Mouse (Mus musculus): Measurements from ENCODE around the gene Ecm1. TPM values are rescaled to one million over a fixed set of nuclear protein-coding genes. Genes with fewer than 3 reads are reported as not detected.

Ecm1 gene
- polyA plus RNA-seq, 1 experiment from 2014 or later: 110 TPM

DNA sequence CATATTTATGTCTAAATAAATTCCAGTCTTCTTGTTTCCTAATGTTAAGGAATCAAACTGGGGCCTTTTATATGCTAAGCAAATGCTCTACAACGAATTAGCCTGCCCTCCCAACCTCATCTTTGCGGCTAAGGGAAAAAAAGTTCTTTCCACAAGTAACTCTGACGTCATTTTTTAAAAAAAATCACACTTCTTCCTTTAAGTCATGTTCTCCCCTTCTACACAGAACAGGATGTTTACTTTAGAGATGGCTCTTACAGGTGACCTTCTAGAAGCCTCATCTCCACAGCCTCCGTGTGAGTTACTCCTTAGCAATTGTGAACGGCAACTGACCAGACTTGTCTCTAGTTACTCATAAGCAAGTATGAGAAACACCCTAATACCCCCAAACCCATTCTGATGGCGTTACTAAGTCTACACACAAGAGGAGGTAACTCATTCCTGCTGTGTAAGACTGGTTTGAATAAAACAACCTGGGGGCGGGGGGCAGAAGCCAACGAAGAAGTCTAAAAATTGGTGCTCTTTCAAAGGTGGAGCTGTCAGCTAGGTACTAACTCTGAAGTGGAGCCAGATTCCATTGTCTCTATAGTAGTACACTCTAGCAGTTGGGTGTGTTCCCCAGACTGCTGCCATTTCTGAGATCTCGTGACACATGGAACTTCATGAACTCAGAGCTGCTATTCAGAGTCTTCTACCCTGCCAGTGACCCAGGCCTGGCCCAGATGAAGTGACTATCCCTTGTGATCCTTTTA is 19.3 kb upstream of the Ecm1 start:
- WGBS: 32% methylated on average over 9 of the region's 9 CpGs

DNA sequence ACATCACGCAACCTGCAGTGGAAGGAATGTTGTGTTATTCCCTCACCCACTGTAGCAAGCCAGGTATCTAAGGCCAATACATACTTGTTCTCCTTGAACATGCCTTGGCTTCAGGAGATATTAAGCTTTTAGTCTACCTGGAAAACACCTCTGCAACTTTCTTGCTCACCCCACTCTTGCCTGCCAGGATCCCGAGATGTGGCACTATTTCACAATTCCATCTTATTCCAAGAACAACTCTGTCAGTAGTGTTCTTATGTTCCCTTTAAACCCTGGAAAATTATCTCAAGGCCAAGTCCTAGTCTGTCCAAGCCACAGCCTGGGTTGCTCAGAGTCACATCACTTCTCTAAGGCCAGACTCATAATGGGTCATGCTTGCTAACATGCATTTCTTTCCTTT is 17.4 kb upstream of the Ecm1 start:
- H3K9ac ChIP-seq (ENCODE audit: low read length): no peak overlapping the region
- no peak overlapping the region for H3K4me3 ChIP-seq (replicated peaks; ENCODE audit: low read length)
- H3K27ac ChIP-seq (ENCODE audit: low read length): no peak overlapping the region
- 84% methylated on average over 2 of the region's 2 CpGs for WGBS
- no peak overlapping the region for H3K4me2 ChIP-seq (ENCODE audit: low read depth, low read length)
- H3K27me3 ChIP-seq (ENCODE audit: control insufficient read depth, insufficient read depth, low read length): no peaks in the 10 kb centered on the region
- H3K4me1 ChIP-seq (ENCODE audit: control insufficient read depth, insufficient read depth, low read length): 0 out of 2 replicates have a peak, but pooled peaks cover under 1% of the 10 kb centered on the region
- ATAC-seq (ENCODE audit: insufficient read depth, low FRiP score): no peak
- no peaks in the 10 kb centered on the region for H3K9me3 ChIP-seq (replicated peaks; ENCODE audit: control insufficient read depth, low read length)
- no peaks in the 10 kb centered on the region for H3K36me3 ChIP-seq (ENCODE audit: control insufficient read depth, insufficient read depth, low read length)

More for the DNA sequence above, 19.3 kb upstream of the Ecm1 start:
- no peaks in the 10 kb centered on the region for H3K27me3 ChIP-seq (ENCODE audit: control insufficient read depth, insufficient read depth, low read length)
- ATAC-seq (ENCODE audit: insufficient read depth, low FRiP score): no peak
- no peaks in the 10 kb centered on the region for H3K36me3 ChIP-seq (ENCODE audit: control insufficient read depth, insufficient read depth, low read length)
- H3K27ac ChIP-seq (ENCODE audit: low read length): peak overlapping the region; percentile 27; the same call in 1 of the 2 replicates
- no peak overlapping the region for H3K4me3 ChIP-seq (replicated peaks; ENCODE audit: low read length)
- H3K9me3 ChIP-seq (replicated peaks; ENCODE audit: control insufficient read depth, low read length): no peaks in the 10 kb centered on the region
- 0 out of 2 replicates have a peak, but pooled peaks cover 2% of the 10 kb centered on the region for H3K4me1 ChIP-seq (ENCODE audit: control insufficient read depth, insufficient read depth, low read length)
- H3K4me2 ChIP-seq (ENCODE audit: low read depth, low read length): no peak overlapping the region
- H3K9ac ChIP-seq (ENCODE audit: low read length): no peak overlapping the region

DNA sequence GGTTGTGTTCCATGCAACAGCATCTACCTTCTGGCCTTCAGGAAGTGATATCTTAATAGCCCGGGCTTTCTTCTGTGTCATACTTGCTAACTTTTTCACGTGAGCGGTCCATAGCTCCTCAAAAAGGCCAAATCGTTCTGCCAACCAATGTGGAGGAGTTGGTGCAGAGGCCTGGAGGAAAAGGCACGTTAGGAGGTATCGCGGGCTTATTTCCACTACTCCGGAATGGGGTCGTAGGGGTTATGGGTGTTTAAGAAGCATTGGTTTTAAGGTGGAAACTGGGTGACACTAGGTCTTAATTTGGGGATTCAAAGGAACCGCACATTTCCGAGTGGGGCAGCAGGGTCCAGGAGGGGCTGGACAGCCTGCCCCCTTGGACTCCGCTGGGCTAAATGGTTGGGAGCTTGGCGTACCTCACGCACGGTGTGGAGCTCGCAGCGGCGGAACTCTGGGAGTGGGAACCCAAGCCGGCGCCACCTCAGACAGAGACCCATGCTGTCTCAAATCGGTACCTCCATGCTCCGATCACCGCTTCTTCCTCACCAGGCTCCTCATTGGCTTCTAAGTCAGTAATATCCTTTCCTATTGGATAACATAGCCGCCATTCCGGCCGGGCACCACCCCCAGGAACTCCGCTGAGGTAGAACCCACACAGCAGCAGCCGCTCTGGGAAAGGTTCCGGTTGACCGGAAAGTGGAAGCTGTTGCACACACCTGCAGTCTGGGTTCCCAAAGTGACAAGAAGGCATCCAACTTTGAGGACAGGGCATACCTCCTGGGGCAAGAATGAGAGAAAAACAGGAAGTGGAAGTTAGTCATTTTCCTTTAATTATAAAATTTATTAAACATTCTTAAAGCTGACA is 15.2 kb upstream of the Ecm1 start:
- H3K4me1 ChIP-seq (ENCODE audit: control insufficient read depth, insufficient read depth, low read length): no peaks in the 10 kb centered on the region
- no peaks in the 10 kb centered on the region for H3K27me3 ChIP-seq (ENCODE audit: control insufficient read depth, insufficient read depth, low read length)
- peak overlapping the region; percentile 85 for H3K9ac ChIP-seq (ENCODE audit: low read length)
- H3K36me3 ChIP-seq (ENCODE audit: control insufficient read depth, insufficient read depth, low read length): no peaks in the 10 kb centered on the region
- peak overlapping the region; percentile 75 for H3K4me2 ChIP-seq (ENCODE audit: low read depth, low read length)
- H3K9me3 ChIP-seq (replicated peaks; ENCODE audit: control insufficient read depth, low read length): no peaks in the 10 kb centered on the region
- WGBS: under 1% methylated on average over 30 of the region's 30 CpGs
- peak overlapping the region; percentile 84 for H3K4me3 ChIP-seq (replicated peaks; ENCODE audit: low read length)
- ATAC-seq (ENCODE audit: insufficient read depth, low FRiP score): peak; percentile 99
- peak overlapping the region; percentile 48; the same call in 1 of the 2 replicates for H3K27ac ChIP-seq (ENCODE audit: low read length)

DNA sequence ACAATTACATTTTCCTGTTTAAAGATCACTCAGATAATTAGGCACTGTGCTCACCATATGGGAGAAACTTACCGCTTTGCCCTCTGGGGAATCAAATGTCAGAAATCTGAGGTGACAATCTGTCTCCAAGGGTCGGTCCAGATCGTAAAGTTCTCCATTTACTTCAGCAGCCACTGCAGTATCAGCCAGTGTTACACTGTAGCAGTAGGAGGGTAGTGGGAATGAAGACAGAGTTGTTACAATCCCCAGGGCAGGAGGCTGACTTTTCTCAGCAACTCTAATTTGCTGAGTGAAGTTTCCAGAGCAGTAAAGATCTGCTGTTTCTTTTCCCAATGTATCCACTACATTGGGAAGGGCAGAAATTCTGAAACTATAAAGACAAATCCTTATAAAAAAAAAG is 13.6 kb upstream of the Ecm1 start:
- Histone ChIP-seq H3K4me2 (ENCODE audit: low read depth, low read length) (no peak overlapping the region), H3K4me1 (ENCODE audit: control insufficient read depth, insufficient read depth, low read length) (no peaks in the 10 kb centered on the region), H3K36me3 (ENCODE audit: control insufficient read depth, insufficient read depth, low read length) (no peaks in the 10 kb centered on the region), H3K27me3 (ENCODE audit: control insufficient read depth, insufficient read depth, low read length) (no peaks in the 10 kb centered on the region), H3K4me3 (replicated peaks; ENCODE audit: low read length) (no peak overlapping the region), H3K9me3 (replicated peaks; ENCODE audit: control insufficient read depth, low read length) (no peaks in the 10 kb centered on the region), H3K27ac (ENCODE audit: low read length) (no peak overlapping the region), H3K9ac (ENCODE audit: low read length) (no peak overlapping the region)
- ATAC-seq (ENCODE audit: insufficient read depth, low FRiP score): no peak
- WGBS: 84% methylated on average over 3 of the region's 3 CpGs

DNA sequence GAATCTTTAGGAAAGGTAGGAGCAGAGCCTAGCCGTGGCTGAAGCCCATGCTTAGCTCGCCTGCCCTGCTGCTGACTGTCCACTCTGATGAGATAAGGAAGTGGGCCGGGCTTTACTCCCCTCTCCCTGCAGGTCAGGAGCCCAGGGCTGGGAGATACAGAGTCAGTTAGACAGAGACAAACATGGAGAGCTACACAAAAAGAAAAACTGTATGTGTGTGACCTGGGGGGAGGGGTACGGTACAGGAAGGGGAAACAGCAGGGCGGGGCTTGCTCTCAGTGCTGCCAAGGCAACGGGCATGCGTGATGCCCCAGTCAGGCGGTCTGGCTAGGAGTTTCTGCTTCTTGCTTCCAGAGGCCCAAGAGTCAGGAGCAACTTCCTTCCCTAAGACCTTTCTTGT is 1.0 kb upstream of the Ecm1 start:
- no peak for ATAC-seq (ENCODE audit: insufficient read depth, low FRiP score)
- 40% methylated on average over 8 of the region's 8 CpGs for WGBS
- H3K27me3 ChIP-seq (ENCODE audit: control insufficient read depth, insufficient read depth, low read length): no peaks in the 10 kb centered on the region
- H3K27ac ChIP-seq (ENCODE audit: low read length): peak overlapping the region; percentile 43
- no peak overlapping the region for H3K9ac ChIP-seq (ENCODE audit: low read length)
- H3K4me2 ChIP-seq (ENCODE audit: low read depth, low read length): no peak overlapping the region
- H3K4me1 ChIP-seq (ENCODE audit: control insufficient read depth, insufficient read depth, low read length): peaks cover 13% of the 10 kb centered on the region
- H3K9me3 ChIP-seq (replicated peaks; ENCODE audit: control insufficient read depth, low read length): 0 out of 2 replicates have a peak, but pooled peaks cover 2% of the 10 kb centered on the region
- H3K36me3 ChIP-seq (ENCODE audit: control insufficient read depth, insufficient read depth, low read length): peaks cover 26% of the 10 kb centered on the region
- no peak overlapping the region for H3K4me3 ChIP-seq (replicated peaks; ENCODE audit: low read length)

DNA sequence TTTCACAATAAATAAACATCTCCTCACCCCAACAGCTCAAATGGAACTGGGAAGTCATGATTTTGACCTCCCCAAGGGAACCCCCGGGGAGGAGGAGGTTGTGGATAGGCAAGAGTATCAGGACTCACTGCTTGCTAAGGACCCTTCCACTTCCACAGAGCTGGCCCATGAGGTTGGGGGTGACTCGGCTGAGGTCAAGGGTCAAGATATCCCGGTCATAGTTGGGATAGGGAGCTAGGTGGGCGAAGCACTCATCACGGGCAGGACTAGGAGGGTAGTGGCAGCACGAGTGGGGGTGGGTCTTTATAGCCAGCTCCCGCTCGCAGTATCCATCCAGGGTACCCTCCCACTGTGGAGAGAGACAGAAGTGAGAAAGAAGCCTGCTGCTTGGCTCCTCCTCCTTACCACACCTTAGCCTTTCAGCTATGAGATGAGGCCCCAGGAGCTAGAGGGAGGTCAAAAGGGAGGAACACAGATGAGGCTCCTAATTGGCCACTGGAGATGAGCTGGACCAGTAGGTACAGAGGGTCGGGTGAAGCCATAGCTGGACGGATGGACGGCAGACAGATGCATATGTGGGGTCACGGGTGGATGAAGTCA is 4.2 kb downstream of the Ecm1 start:
- H3K4me3 ChIP-seq (replicated peaks; ENCODE audit: low read length): no peak overlapping the region
- no peak overlapping the region for H3K9ac ChIP-seq (ENCODE audit: low read length)
- H3K36me3 ChIP-seq (ENCODE audit: control insufficient read depth, insufficient read depth, low read length): no peaks in the 10 kb centered on the region
- no peaks in the 10 kb centered on the region for H3K9me3 ChIP-seq (replicated peaks; ENCODE audit: control insufficient read depth, low read length)
- no peak overlapping the region for H3K27ac ChIP-seq (ENCODE audit: low read length)
- WGBS: 80% methylated on average over 12 of the region's 12 CpGs
- peaks cover 26% of the 10 kb centered on the region for H3K4me1 ChIP-seq (ENCODE audit: control insufficient read depth, insufficient read depth, low read length)
- no peaks in the 10 kb centered on the region for H3K27me3 ChIP-seq (ENCODE audit: control insufficient read depth, insufficient read depth, low read length)
- ATAC-seq (ENCODE audit: insufficient read depth, low FRiP score): no peak
- no peak overlapping the region for H3K4me2 ChIP-seq (ENCODE audit: low read depth, low read length)

DNA sequence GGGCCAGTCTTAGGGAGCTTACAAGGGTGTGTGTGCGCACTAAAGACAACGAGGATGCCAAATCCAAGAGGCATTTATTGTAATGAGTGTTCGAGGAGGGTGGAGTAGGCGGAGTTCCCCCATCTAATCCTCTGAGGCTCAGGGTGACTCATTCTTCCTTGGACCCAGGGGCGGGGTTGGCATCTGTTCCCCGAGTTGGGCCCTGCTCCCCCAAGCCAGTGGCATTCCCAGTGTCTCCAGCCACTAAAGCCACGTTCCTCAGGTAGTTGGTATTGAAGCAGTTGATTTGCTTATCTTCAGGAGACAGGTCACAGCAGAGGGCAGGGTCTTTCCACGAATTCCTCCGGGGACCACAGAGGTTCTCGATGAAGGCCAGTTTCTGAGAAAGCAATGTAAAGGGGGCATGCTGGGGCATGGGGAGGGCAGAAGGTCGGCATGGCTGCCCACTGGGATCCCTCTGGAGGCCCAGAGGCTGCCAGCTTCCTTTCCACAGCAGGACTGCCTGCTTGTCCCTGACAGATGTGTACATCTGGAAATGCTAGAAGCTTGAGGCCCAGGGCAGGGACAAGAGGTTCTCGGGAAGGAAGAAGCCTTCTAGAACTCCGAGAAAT is 5.2 kb downstream of the Ecm1 start:
- Histone ChIP-seq H3K27me3 (ENCODE audit: control insufficient read depth, insufficient read depth, low read length) (no peaks in the 10 kb centered on the region), H3K9ac (ENCODE audit: low read length) (0 out of 2 replicates have a peak overlapping the region, but pooled peaks have one; percentile 17), H3K27ac (ENCODE audit: low read length) (peak overlapping the region; percentile 44), H3K4me3 (replicated peaks; ENCODE audit: low read length) (no peak overlapping the region), H3K4me2 (ENCODE audit: low read depth, low read length) (no peak overlapping the region), H3K4me1 (ENCODE audit: control insufficient read depth, insufficient read depth, low read length) (peaks cover 21% of the 10 kb centered on the region), H3K9me3 (replicated peaks; ENCODE audit: control insufficient read depth, low read length) (no peaks in the 10 kb centered on the region), H3K36me3 (ENCODE audit: control insufficient read depth, insufficient read depth, low read length) (no peaks in the 10 kb centered on the region)
- ATAC-seq (ENCODE audit: insufficient read depth, low FRiP score): peak; percentile 27; the same call in 1 of the 2 replicates
- WGBS: 64% methylated on average over 13 of the region's 13 CpGs

DNA sequence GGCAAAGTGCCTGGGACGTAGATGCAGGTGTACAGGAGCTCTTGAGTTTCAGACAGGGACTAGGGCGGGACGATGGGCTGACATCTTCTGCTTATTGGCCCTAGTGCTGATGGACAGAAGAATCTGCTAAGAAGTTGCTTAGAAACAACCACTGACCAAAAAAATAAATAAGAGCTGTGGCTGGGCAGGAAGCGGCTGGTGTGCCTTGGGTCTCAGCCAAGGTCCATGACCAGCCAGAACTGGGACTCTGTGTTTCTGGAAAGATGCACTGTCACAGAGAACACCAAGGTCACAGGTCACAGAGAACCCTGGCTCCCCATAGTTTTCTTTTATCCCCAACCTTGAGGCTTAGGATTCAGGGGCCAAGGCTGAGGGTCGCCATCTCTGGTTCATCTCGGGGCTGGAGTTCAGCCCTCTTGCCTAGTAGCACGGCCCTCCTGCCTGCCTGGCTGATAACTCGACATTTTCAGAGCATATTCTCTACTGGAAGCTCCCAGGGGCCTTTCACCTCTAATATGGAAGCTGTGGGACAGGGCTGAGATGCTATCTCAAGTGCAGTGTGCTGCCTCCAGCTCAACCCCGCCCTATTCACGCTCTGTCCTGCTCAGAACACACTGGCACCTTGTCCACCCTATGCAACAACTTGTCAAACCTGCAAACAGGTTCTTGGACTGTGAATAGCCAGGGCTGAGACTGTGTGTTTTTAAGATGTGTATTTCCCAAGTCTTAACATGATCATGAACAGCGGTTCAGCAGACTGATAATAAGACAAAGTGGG is 6.4 kb downstream of the Ecm1 start:
- 75% methylated on average over 11 of the region's 11 CpGs for whole genome bisulfite sequencing
- no peak overlapping the region for H3K9ac ChIP-seq (ENCODE audit: low read length)
- no peaks in the 10 kb centered on the region for H3K27me3 ChIP-seq (ENCODE audit: control insufficient read depth, insufficient read depth, low read length)
- no peaks in the 10 kb centered on the region for H3K36me3 ChIP-seq (ENCODE audit: control insufficient read depth, insufficient read depth, low read length)
- peak overlapping the region; percentile 44; the same call in 1 of the 2 replicates for H3K27ac ChIP-seq (ENCODE audit: low read length)
- no peak overlapping the region for H3K4me2 ChIP-seq (ENCODE audit: low read depth, low read length)
- peaks cover 17% of the 10 kb centered on the region; the same call in 1 of the 2 replicates for H3K4me1 ChIP-seq (ENCODE audit: control insufficient read depth, insufficient read depth, low read length)
- H3K4me3 ChIP-seq (replicated peaks; ENCODE audit: low read length): no peak overlapping the region
- no peaks in the 10 kb centered on the region for H3K9me3 ChIP-seq (replicated peaks; ENCODE audit: control insufficient read depth, low read length)
- peak; percentile 26; the same call in 1 of the 2 replicates for ATAC-seq (ENCODE audit: insufficient read depth, low FRiP score)

Measured in stomach, embryonic 16.5 days (tissue).